Mouse (Mus musculus): ENCODE data around the gene Lrig2.

DNA sequence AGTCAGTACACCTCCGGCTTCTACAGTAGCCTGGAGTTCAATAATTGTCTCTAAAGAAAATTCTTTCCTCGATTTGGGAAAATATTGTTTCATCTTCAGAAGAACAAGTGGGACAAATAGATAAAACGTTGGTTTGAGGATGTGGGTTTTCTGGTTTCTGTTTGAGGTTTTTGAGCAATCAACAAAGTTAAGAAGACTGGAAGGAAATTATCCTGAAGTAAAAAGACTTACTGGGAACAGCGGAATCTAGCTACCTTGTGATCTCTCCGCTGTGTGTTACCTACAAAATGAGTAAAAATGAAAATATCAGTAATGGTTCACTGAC, 668 bp upstream of the Lrig2 start:
- no peak for TF ChIP-seq CHD2 (IDR thresholded peaks at IDR 0.05; ENCODE audit: low read depth, low read length)
- TF ChIP-seq HCFC1 (IDR thresholded peaks at IDR 0.05; ENCODE audit: borderline replicate concordance, insufficient read depth, low read length) = no peak
